Mouse (Mus musculus) kidney, adult 8-10 months (tissue): Measurements from ENCODE around the gene Cdh4.
A peak's percentile ranks its signal among the peaks of the same experiment; 100 is the strongest.

Source experiments
- DNase-seq, 2 experiments: peaks; one replicate each; pipeline ENCODE4 v3.0.0; 2022

Gene Cdh4

GRCm38 (mm10) chr2:179476622-179477021 lies 34.4 kb downstream of the Cdh4 start:
- DNase-seq, result no peak

GRCm38 (mm10) chr2:179480800-179481200 lies 38.6 kb downstream of the Cdh4 start:
- no peak for DNase-seq

GRCm38 (mm10) chr2:179481363-179481762 lies 39.1 kb downstream of the Cdh4 start:
- no peak for DNase-seq

- DNase-seq, result no peak
These were observed 46.4 kb downstream of the Cdh4 start for GRCm38 (mm10) chr2:179488526-179489139.

- no peak for DNase-seq
These were observed 49.7 kb downstream of the Cdh4 start for GRCm38 (mm10) chr2:179491891-179492290.

- no peak for DNase-seq
These were observed 52.0 kb downstream of the Cdh4 start for GRCm38 (mm10) chr2:179494276-179494675.

- no peak for DNase-seq
These were observed 68.2 kb downstream of the Cdh4 start for GRCm38 (mm10) chr2:179510439-179510838.

GRCm38 (mm10) chr2:179516559-179516958 lies 74.3 kb downstream of the Cdh4 start:
- DNase-seq, result no peak

- DNase-seq, result no peak
These were observed 76.3 kb downstream of the Cdh4 start for GRCm38 (mm10) chr2:179518456-179519032.

GRCm38 (mm10) chr2:179519161-179519560 lies 76.9 kb downstream of the Cdh4 start:
- no peak for DNase-seq

GRCm38 (mm10) chr2:179519931-179520330 lies 77.7 kb downstream of the Cdh4 start:
- DNase-seq, result no peak

GRCm38 (mm10) chr2:179520941-179521340 lies 78.7 kb downstream of the Cdh4 start:
- no peak for DNase-seq

- no peak for DNase-seq
These were observed 79.2 kb downstream of the Cdh4 start for GRCm38 (mm10) chr2:179521444-179521843.

GRCm38 (mm10) chr2:179522141-179522540 lies 79.9 kb downstream of the Cdh4 start:
- no peak for DNase-seq

GRCm38 (mm10) chr2:179526976-179527375 lies 84.7 kb downstream of the Cdh4 start:
- no peak for DNase-seq

- DNase-seq, result no peak
These were observed 88.3 kb downstream of the Cdh4 start for GRCm38 (mm10) chr2:179530436-179531040.

GRCm38 (mm10) chr2:179533196-179533595 lies 91.0 kb downstream of the Cdh4 start:
- no peak for DNase-seq

- no peak for DNase-seq
These were observed 91.7 kb downstream of the Cdh4 start for GRCm38 (mm10) chr2:179533881-179534280.

GRCm38 (mm10) chr2:179535204-179535603 lies 93.0 kb downstream of the Cdh4 start:
- DNase-seq, result no peak

- no peak for DNase-seq
These were observed 94.5 kb downstream of the Cdh4 start for GRCm38 (mm10) chr2:179536762-179537161.

GRCm38 (mm10) chr2:179537390-179537789 lies 95.2 kb downstream of the Cdh4 start:
- peak; percentile 17 to 39 for DNase-seq

GRCm38 (mm10) chr2:179537800-179538450 lies 95.7 kb downstream of the Cdh4 start:
- DNase-seq, result no peak

- no peak for DNase-seq
These were observed 96.3 kb downstream of the Cdh4 start for GRCm38 (mm10) chr2:179538535-179538934.
